Mouse (Mus musculus): ENCODE data around the gene Tlx3.

The Tlx3 gene

GRCm38 (mm10) chr11:33197673-33198072, 5.7 kb downstream of the Tlx3 start:
- DNase-seq (ENCODE audit: low read depth, low spot score), result no peak

- DNase-seq (ENCODE audit: low read depth, low spot score), result no peak
These were observed 6.3 kb downstream of the Tlx3 start for GRCm38 (mm10) chr11:33197133-33197514.

GRCm38 (mm10) chr11:33196447-33197132, 6.8 kb downstream of the Tlx3 start:
- no peak for DNase-seq (ENCODE audit: low read depth, low spot score)

GRCm38 (mm10) chr11:33195531-33196446, 7.6 kb downstream of the Tlx3 start:
- DNase-seq (ENCODE audit: low read depth, low spot score), result no peak

- DNase-seq (ENCODE audit: low read depth, low spot score), result no peak
These were observed 8.3 kb downstream of the Tlx3 start for GRCm38 (mm10) chr11:33195061-33195460.

GRCm38 (mm10) chr11:33193695-33194094, 9.7 kb downstream of the Tlx3 start:
- no peak for DNase-seq (ENCODE audit: low read depth, low spot score)

GRCm38 (mm10) chr11:33181804-33182203, 21.6 kb downstream of the Tlx3 start:
- no peak for DNase-seq (ENCODE audit: low read depth, low spot score)

GRCm38 (mm10) chr11:33180701-33181116, 22.7 kb downstream of the Tlx3 start:
- DNase-seq (ENCODE audit: low read depth, low spot score), result no peak

GRCm38 (mm10) chr11:33179802-33180201, 23.6 kb downstream of the Tlx3 start:
- no peak for DNase-seq (ENCODE audit: low read depth, low spot score)

GRCm38 (mm10) chr11:33176525-33177245, 26.7 kb downstream of the Tlx3 start:
- no peak for DNase-seq (ENCODE audit: low read depth, low spot score)

GRCm38 (mm10) chr11:33175768-33176167, 27.6 kb downstream of the Tlx3 start:
- no peak for DNase-seq (ENCODE audit: low read depth, low spot score)

- DNase-seq (ENCODE audit: low read depth, low spot score), result peak; percentile 44
These were observed 32.9 kb downstream of the Tlx3 start for GRCm38 (mm10) chr11:33170489-33170888.

GRCm38 (mm10) chr11:33162998-33163506, 40.3 kb downstream of the Tlx3 start, which contains the start of gene Npm1:
TSS of gene Npm1 (minus strand) at chr11:33163206.
- peak; percentile 100 for DNase-seq (ENCODE audit: low read depth, low spot score)

GRCm38 (mm10) chr11:33162211-33162997, 41.0 kb downstream of the Tlx3 start:
- DNase-seq (ENCODE audit: low read depth, low spot score), result peak; percentile 84

GRCm38 (mm10) chr11:33159741-33160140, 43.6 kb downstream of the Tlx3 start:
- no peak for DNase-seq (ENCODE audit: low read depth, low spot score)

GRCm38 (mm10) chr11:33157453-33158196, 45.8 kb downstream of the Tlx3 start:
- DNase-seq (ENCODE audit: low read depth, low spot score), result no peak

- no peak for DNase-seq (ENCODE audit: low read depth, low spot score)
These were observed 46.9 kb downstream of the Tlx3 start for GRCm38 (mm10) chr11:33156436-33157015.

GRCm38 (mm10) chr11:33154459-33154858, 48.9 kb downstream of the Tlx3 start:
- no peak for DNase-seq (ENCODE audit: low read depth, low spot score)

- no peak for DNase-seq (ENCODE audit: low read depth, low spot score)
These were observed 50.4 kb downstream of the Tlx3 start for GRCm38 (mm10) chr11:33152997-33153396.

- no peak for DNase-seq (ENCODE audit: low read depth, low spot score)
These were observed 51.6 kb downstream of the Tlx3 start for GRCm38 (mm10) chr11:33151780-33152145.

Data from CD4-positive helper T cell, adult 2 months (primary cell).